Mouse (Mus musculus) heart, embryonic 10.5 days (tissue): Measurements from ENCODE around the gene Ccdc62. TPM values are rescaled to one million over a fixed set of nuclear protein-coding genes. Genes with fewer than 3 reads are reported as not detected.
A peak's percentile ranks its signal among the peaks of the same experiment; 100 is the strongest.

Experiments
- DNase-seq: peaks from one replicate; pipeline ENCODE4 v3.0.0-alpha.2; 2017; ENCODE audit warnings: low spot score
- H3K27ac ChIP-seq: fragments of 300-500 bp; sonication (generic); 2 replicates; pipeline ENCODE4 v1.5.1; 2016; ENCODE audit warnings: mild to moderate bottlenecking
- H3K27me3 ChIP-seq: fragments of 300-500 bp; sonication (generic); 2 replicates; pipeline ENCODE4 v1.6.1; 2016; ENCODE audit warnings: mild to moderate bottlenecking; ENCODE audit not compliant: poor library complexity, insufficient read depth, severe bottlenecking
- H3K36me3 ChIP-seq: fragments of 300-500 bp; sonication (generic); 2 replicates; pipeline ENCODE4 v1.6.1; 2016; ENCODE audit warnings: mild to moderate bottlenecking, moderate library complexity
- H3K4me1 ChIP-seq: fragments of 300-500 bp; sonication (generic); 2 replicates; pipeline ENCODE4 v1.6.1; 2016; ENCODE audit warnings: mild to moderate bottlenecking
- H3K4me3 ChIP-seq: fragments of 300-500 bp; sonication (generic); 2 replicates; pipeline ENCODE4 v1.5.1; 2016; ENCODE audit warnings: mild to moderate bottlenecking, moderate library complexity
- H3K9me3 ChIP-seq: fragments of 300-500 bp; sonication (generic); 2 replicates; pipeline ENCODE4 v1.6.1; 2016; ENCODE audit warnings: mild to moderate bottlenecking, moderate library complexity
- WGBS: fragments of 180-500 bp; shearing (Covaris S2); methylation state at CpG from one replicate; pipeline ENCODE4 v1.1.7; 2016; 5-methylcytosine and 5-hydroxymethylcytosine counted together
- microRNA-seq: library from miRNA; unstranded; fragments of <30 nt; microRNA quantifications from one replicate; pipeline ENCODE4, GENCODE M21; 2017
- polyA plus RNA-seq: library from polyadenylated mRNA; unstranded; fragments of >200 nt; fragmentation: Nextera tagmentation; extraction: Ambion mirVana; gene quantifications from 2 replicates; pipeline ENCODE4 v1.2.1, GENCODE M21; 2016

Ccdc62 gene
- polyA plus RNA-seq, 1 experiment from 2014 or later = 5.7 TPM

DNA sequence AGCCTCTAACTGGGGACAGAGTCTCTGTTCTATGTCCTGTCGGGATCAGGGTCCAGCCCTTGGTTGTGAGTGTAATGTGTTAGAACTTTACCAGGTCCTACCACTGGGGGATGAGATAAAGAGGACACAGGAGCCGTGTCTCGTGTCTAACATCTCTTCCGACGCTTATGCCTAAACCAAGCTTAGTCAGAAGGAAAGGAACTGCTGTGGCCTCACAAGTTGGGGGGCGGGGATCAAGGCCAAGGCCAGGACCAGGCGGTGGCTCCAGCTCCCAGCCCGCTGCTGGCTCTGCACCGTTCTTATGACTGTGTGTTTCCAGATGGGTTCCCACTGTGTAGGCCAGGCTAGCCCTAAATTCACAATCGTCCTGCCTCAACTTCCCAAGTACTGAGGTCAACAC, 82.4 kb downstream of the Ccdc62 start:
- Histone ChIP-seq H3K27me3 (no peaks in the 10 kb centered on the region), H3K4me3 (no peak overlapping the region), H3K36me3 (peaks cover 27% of the 10 kb centered on the region), H3K27ac (peak overlapping the region; percentile 71), H3K4me1 (peaks cover 83% of the 10 kb centered on the region), H3K9me3 (no peaks in the 10 kb centered on the region)
- DNase-seq = no peak
- 44% methylated on average over 10 of the region's 10 CpGs for WGBS

- no peaks in the 10 kb centered on the region for H3K9me3 ChIP-seq
- H3K4me1 ChIP-seq = peaks cover 92% of the 10 kb centered on the region
- peak overlapping the region; percentile 22; the same call in 1 of the 2 replicates for H3K4me3 ChIP-seq
- peak overlapping the region; percentile 84 for H3K27ac ChIP-seq
- peaks cover 18% of the 10 kb centered on the region for H3K36me3 ChIP-seq
- no peaks in the 10 kb centered on the region for H3K27me3 ChIP-seq
- DNase-seq = no peak
- WGBS = 65% methylated on average over 16 of the region's 16 CpGs
These were observed 83.3 kb downstream of the Ccdc62 start for GRCm38 (mm10) chr5:124013747-124014146.

GRCm38 (mm10) chr5:124014180-124014579, 83.7 kb downstream of the Ccdc62 start:
- 81% methylated on average over 3 of the region's 3 CpGs for WGBS
- no peaks in the 10 kb centered on the region for H3K27me3 ChIP-seq
- peaks cover 96% of the 10 kb centered on the region for H3K4me1 ChIP-seq
- H3K36me3 ChIP-seq = peaks cover 14% of the 10 kb centered on the region
- DNase-seq = no peak
- H3K9me3 ChIP-seq = no peaks in the 10 kb centered on the region
- peak overlapping the region; percentile 22; the same call in 1 of the 2 replicates for H3K4me3 ChIP-seq
- H3K27ac ChIP-seq = peak overlapping the region; percentile 84

DNA sequence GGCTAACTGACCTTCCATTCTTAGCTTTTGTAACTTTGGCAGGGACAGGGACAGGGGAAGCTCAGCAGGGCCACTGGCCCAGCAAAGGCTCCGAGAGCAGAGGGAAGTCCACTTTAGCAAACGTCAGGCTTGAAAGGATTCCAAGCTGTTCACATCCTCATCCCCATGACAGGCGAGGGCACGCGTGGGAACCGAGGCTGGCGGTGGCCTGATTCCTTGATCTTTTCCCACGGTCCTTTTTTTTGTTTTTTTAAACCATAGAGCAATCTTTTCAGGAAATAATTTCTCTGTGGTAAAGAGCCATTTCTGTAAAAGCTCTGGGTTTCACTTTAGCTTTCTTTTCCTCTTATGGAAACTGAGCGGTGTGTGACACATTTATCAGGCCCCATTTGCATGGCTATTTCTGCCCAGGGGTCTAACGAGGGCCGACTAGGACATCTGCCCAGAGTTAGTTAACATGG, 84.3 kb downstream of the Ccdc62 start:
- H3K27ac ChIP-seq = peak overlapping the region; percentile 84
- H3K9me3 ChIP-seq = no peaks in the 10 kb centered on the region
- peaks cover 99% of the 10 kb centered on the region for H3K4me1 ChIP-seq
- peak overlapping the region; percentile 37 for H3K4me3 ChIP-seq
- DNase-seq = no peak
- WGBS = 18% methylated on average over 11 of the region's 11 CpGs
- H3K27me3 ChIP-seq = no peaks in the 10 kb centered on the region
- H3K36me3 ChIP-seq = peaks cover 9% of the 10 kb centered on the region

GRCm38 (mm10) chr5:124015727-124016126, 85.2 kb downstream of the Ccdc62 start:
- H3K36me3 ChIP-seq = peaks cover under 1% of the 10 kb centered on the region; the same call in 1 of the 2 replicates
- WGBS = 80% methylated on average over 2 of the region's 2 CpGs
- H3K27ac ChIP-seq = peak overlapping the region; percentile 59
- no peaks in the 10 kb centered on the region for H3K27me3 ChIP-seq
- no peaks in the 10 kb centered on the region for H3K9me3 ChIP-seq
- no peak overlapping the region for H3K4me3 ChIP-seq
- H3K4me1 ChIP-seq = peaks cover 98% of the 10 kb centered on the region
- no peak for DNase-seq

GRCm38 (mm10) chr5:124016291-124016821, 85.9 kb downstream of the Ccdc62 start:
- DNase-seq = no peak
- Histone ChIP-seq H3K4me3 (no peak overlapping the region), H3K27ac (peak overlapping the region; percentile 59), H3K9me3 (no peaks in the 10 kb centered on the region), H3K36me3 (peaks cover 5% of the 10 kb centered on the region), H3K4me1 (peaks cover 96% of the 10 kb centered on the region), H3K27me3 (no peaks in the 10 kb centered on the region)
- 78% methylated on average over 7 of the region's 7 CpGs for WGBS

GRCm38 (mm10) chr5:124017941-124018340, 87.5 kb downstream of the Ccdc62 start:
- Histone ChIP-seq H3K4me1 (peaks cover 96% of the 10 kb centered on the region), H3K9me3 (no peaks in the 10 kb centered on the region), H3K4me3 (0 out of 2 replicates have a peak overlapping the region, but pooled peaks have one; percentile 5), H3K27me3 (no peaks in the 10 kb centered on the region), H3K36me3 (peaks cover 15% of the 10 kb centered on the region), H3K27ac (peak overlapping the region; percentile 59)
- 59% methylated on average over 9 of the region's 9 CpGs for WGBS
- DNase-seq = no peak

GRCm38 (mm10) chr5:124018651-124019050, 88.2 kb downstream of the Ccdc62 start:
- 82% methylated on average over 9 of the region's 9 CpGs for WGBS
- Histone ChIP-seq H3K4me3 (no peak overlapping the region), H3K27ac (peak overlapping the region; percentile 69), H3K9me3 (no peaks in the 10 kb centered on the region), H3K27me3 (no peaks in the 10 kb centered on the region), H3K4me1 (peaks cover 96% of the 10 kb centered on the region), H3K36me3 (peaks cover 15% of the 10 kb centered on the region)
- no peak for DNase-seq

Small RNAs within 50 kb of the gene (microRNA-seq; reads per million reads assigned to microRNA genes)
- gene Mir7032 = 1.0 reads per million

Other genes starting within 250 kb of the Ccdc62 start
- gene Clip1, start 246.1 kb upstream of the Ccdc62 start, polyA plus RNA-seq = 49.1 and 56.0 TPM in 2 replicates
- 74.5 and 77.0 TPM in 2 replicates for gene Zcchc8, start 209.6 kb upstream of the Ccdc62 start, polyA plus RNA-seq
- gene Rsrc2, start 181.3 kb upstream of the Ccdc62 start, polyA plus RNA-seq = 85.7 and 102 TPM in 2 replicates
- gene Kntc1, start 181.0 kb upstream of the Ccdc62 start, polyA plus RNA-seq = 27.0 and 27.3 TPM in 2 replicates
- not detected in 2 replicates for gene Hcar2, start 65.2 kb upstream of the Ccdc62 start, polyA plus RNA-seq
- not detected in 2 replicates for gene Hcar1, start 50.7 kb upstream of the Ccdc62 start, polyA plus RNA-seq
- gene Denr, start 23.5 kb upstream of the Ccdc62 start, polyA plus RNA-seq = 107 and 144 TPM in 2 replicates
- gene Gm43518, start 3.3 kb upstream of the Ccdc62 start, polyA plus RNA-seq = 2.4 and 2.7 TPM in 2 replicates
- gene Hip1r, start 42.9 kb downstream of the Ccdc62 start, polyA plus RNA-seq = 6.5 and 8.4 TPM in 2 replicates
- 54.0 and 61.4 TPM in 2 replicates for gene Vps37b, start 101.6 kb downstream of the Ccdc62 start, polyA plus RNA-seq
- 0.89 and 2.4 TPM in 2 replicates for gene Abcb9, start 165.1 kb downstream of the Ccdc62 start, polyA plus RNA-seq
- 19.6 and 20.1 TPM in 2 replicates for gene Ogfod2, start 181.6 kb downstream of the Ccdc62 start, polyA plus RNA-seq
- 86.9 and 116 TPM in 2 replicates for gene Arl6ip4, start 185.4 kb downstream of the Ccdc62 start, polyA plus RNA-seq